Mouse (Mus musculus): Measurements from ENCODE around the gene Rftn1. TPM values are rescaled to one million over a fixed set of nuclear protein-coding genes. Genes with fewer than 3 reads are reported as not detected.
A peak's percentile ranks its signal among the peaks of the same experiment; 100 is the strongest.

Gene Rftn1
- polyA plus RNA-seq, 1 experiment, result 24.7 TPM

DNA sequence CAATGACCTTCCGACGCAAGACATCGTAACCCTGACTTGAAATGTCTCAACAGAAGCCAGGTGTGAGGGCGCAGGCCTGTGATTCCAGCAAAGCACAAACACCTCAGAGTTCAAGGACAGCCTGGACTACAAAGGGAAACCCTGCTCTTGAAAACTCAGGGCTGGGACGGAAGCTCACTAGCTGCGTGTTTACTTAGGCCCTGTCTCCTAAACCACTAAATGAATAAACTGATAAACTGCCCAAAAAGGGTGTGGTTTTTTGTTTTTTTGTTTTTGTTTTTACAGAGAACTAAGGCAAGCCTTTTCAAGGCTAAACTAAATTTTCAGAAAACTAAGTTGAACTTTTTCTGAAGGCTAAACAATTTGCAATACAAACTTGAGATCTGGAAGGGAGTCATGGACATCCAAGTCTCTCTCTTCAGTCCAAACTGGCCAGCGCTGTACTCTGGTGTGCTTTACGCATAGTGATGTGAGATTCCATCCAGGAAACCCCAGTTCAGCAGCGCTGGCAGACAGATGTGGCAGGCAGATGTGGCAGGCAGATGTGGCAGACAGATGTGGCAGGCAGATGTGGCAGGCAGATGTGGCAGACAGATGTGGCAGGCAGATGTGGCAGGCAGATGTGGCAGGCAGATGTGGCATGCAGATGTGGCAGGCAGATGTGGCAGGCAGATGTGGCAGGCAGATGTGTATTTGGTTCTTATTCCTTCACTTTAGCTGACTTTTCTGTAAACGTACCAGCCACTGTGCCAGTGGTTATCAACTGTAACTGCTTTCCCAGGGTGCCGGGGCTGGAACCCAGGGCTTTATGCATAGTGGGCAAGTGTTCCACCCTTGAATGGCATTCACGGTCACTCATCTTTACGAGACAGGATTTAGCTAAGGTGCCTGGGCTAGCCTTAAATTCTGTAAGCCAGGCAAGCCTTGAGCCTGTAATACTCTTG lies 158.7 kb downstream of the Rftn1 start:
- Histone ChIP-seq H3K27me3 (ENCODE audit: control insufficient read depth, insufficient read depth, low read length) (no peaks in the 10 kb centered on the region), H3K27ac (ENCODE audit: insufficient read depth, low read depth, low read length) (no peak overlapping the region), H3K4me1 (ENCODE audit: control insufficient read depth, insufficient read depth, insufficient read length, low read length) (no peaks in the 10 kb centered on the region), H3K36me3 (ENCODE audit: control insufficient read depth, insufficient read depth, low read length) (no peaks in the 10 kb centered on the region; the same call in 1 of the 2 replicates), H3K4me3 (ENCODE audit: low read depth, low read length) (no peak overlapping the region)
- 73% methylated on average over 13 of the region's 13 CpGs for WGBS
- TF ChIP-seq POLR2A (IDR thresholded peaks at IDR 0.05; ENCODE audit: low read depth, low read length) (no peak), CTCF (IDR thresholded peaks at IDR 0.05; ENCODE audit: extremely low read depth, insufficient read length, insufficient replicate concordance, low read depth, low read length) (no peak)

DNA sequence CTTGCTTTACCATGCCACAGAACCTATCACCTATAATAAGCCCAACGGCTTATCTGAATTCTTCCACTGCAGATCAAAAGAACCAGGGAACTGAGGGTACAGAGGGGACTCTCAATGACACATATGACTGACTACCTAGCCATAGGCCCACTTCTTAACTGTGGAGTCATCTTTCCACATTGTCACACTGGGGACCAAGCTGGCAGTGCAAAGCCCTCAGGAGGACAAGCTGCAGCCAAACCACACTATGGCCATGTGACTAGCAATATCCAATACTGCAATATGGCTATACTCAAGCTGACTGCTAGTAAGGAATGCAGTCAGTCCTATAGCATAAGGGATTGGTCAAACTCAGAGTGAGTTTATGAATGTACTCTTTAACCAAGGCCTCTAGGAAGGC lies 164.8 kb downstream of the Rftn1 start:
- WGBS, result 53% methylated on average over 1 of the region's 1 CpGs
- H3K27ac ChIP-seq (ENCODE audit: insufficient read depth, low read depth, low read length), result peak overlapping the region; percentile 17; the same call in 1 of the 2 replicates
- TF ChIP-seq POLR2A (IDR thresholded peaks at IDR 0.05; ENCODE audit: low read depth, low read length), result no peak
- TF ChIP-seq CTCF (IDR thresholded peaks at IDR 0.05; ENCODE audit: extremely low read depth, insufficient read length, insufficient replicate concordance, low read depth, low read length), result no peak

DNA sequence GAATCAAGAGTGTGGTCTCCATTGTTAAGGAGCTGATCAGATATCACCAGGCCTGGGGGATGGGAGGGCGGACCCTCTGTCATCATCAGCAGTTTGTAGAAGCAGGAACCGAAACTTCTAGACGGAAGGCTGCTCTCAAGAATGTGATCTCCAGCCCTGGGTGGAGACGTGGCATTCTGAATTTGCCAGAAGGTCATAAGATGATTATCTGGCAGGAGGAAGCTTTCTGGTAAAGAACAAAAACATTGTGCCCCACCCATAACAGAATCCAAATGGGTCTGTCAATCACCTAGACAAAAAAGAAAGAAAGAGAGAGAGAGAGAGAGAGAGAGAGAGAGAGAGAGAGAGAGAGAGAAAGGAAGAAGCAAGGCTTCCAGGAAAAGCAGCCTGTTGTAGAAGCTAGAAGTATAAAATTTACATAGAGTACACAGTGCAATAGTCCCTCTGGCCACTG lies 165.3 kb downstream of the Rftn1 start:
- Histone ChIP-seq H3K4me3 (ENCODE audit: low read depth, low read length) (no peak overlapping the region), H3K4me1 (ENCODE audit: control insufficient read depth, insufficient read depth, insufficient read length, low read length) (peaks cover 2% of the 10 kb centered on the region; the same call in 1 of the 2 replicates), H3K27me3 (ENCODE audit: control insufficient read depth, insufficient read depth, low read length) (no peaks in the 10 kb centered on the region), H3K27ac (ENCODE audit: insufficient read depth, low read depth, low read length) (peak overlapping the region; percentile 17; the same call in 1 of the 2 replicates), H3K36me3 (ENCODE audit: control insufficient read depth, insufficient read depth, low read length) (no peaks in the 10 kb centered on the region)
- TF ChIP-seq CTCF (IDR thresholded peaks at IDR 0.05; ENCODE audit: extremely low read depth, insufficient read length, insufficient replicate concordance, low read depth, low read length) (no peak), POLR2A (IDR thresholded peaks at IDR 0.05; ENCODE audit: low read depth, low read length) (no peak)
- 54% methylated on average over 4 of the region's 4 CpGs for WGBS

More for the DNA sequence above, 164.8 kb downstream of the Rftn1 start:
- peaks cover 2% of the 10 kb centered on the region; the same call in 1 of the 2 replicates for H3K4me1 ChIP-seq (ENCODE audit: control insufficient read depth, insufficient read depth, insufficient read length, low read length)
- H3K4me3 ChIP-seq (ENCODE audit: low read depth, low read length), result no peak overlapping the region
- no peaks in the 10 kb centered on the region for H3K27me3 ChIP-seq (ENCODE audit: control insufficient read depth, insufficient read depth, low read length)
- H3K36me3 ChIP-seq (ENCODE audit: control insufficient read depth, insufficient read depth, low read length), result no peaks in the 10 kb centered on the region

DNA sequence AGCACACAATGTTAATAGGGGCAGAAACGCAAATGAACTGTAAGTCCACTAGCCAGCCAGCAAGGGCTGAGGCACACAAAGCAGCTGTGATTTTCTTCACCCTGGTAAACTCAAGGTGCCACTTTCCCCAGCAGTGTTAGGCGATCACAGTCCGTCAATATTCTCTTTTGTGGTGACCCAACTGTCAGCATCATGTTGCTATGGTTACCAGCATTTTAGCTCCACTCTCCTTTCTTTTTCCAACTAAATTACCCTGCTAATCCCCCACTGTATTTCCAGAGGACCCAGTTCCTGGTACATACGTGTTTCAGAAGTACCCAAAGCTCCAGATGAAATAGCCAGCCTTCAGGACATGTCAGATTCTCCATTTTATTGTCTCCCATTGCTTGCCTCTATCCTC lies 169.1 kb downstream of the Rftn1 start:
- H3K4me1 ChIP-seq (ENCODE audit: control insufficient read depth, insufficient read depth, insufficient read length, low read length), result peaks cover 2% of the 10 kb centered on the region; the same call in 1 of the 2 replicates
- no peaks in the 10 kb centered on the region for H3K27me3 ChIP-seq (ENCODE audit: control insufficient read depth, insufficient read depth, low read length)
- H3K4me3 ChIP-seq (ENCODE audit: low read depth, low read length), result no peak overlapping the region
- no peaks in the 10 kb centered on the region for H3K36me3 ChIP-seq (ENCODE audit: control insufficient read depth, insufficient read depth, low read length)
- TF ChIP-seq CTCF (IDR thresholded peaks at IDR 0.05; ENCODE audit: extremely low read depth, insufficient read length, insufficient replicate concordance, low read depth, low read length), result no peak
- no peak for TF ChIP-seq POLR2A (IDR thresholded peaks at IDR 0.05; ENCODE audit: low read depth, low read length)
- H3K27ac ChIP-seq (ENCODE audit: insufficient read depth, low read depth, low read length), result no peak overlapping the region
- 55% methylated on average over 4 of the region's 4 CpGs for WGBS

DNA sequence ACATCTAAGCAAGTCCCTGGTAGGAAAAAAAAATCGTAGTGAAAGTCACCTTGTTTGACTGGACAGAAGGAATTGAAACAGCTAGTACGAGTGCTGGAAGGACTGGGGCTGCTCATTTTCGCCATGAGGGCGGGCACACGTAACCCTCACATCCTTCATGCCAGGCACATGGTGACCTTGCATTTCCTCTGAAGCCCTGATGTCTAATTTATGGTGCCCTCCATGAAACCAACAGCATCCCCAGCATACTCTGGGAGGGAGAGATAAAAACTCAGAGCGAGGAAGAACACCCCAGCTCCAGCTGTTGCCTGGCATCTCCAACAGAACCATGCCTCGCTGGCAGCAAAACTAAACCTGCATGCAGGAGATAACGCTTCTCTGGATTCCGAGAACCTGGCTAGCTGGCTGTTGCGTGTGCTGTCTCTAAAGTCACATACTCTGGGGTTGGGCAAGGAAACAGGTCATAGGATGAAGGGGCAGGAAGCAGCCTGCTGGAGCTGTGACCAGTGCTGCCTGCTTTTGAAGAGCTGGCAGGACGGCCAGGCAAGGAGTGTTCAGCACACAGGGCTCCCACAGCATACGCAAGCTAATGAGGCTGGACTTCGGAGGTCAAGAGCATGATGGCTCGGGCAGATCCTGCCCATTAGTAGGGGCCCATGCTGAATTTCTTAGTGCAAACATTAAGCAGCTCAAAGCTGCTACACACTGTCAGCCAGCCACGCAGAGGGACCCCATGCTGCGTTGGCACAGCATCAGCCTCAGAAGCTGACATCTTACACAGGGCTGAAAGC lies 170.1 kb downstream of the Rftn1 start:
- WGBS, result 67% methylated on average over 16 of the region's 16 CpGs
- no peak overlapping the region for H3K27ac ChIP-seq (ENCODE audit: insufficient read depth, low read depth, low read length)
- H3K4me3 ChIP-seq (ENCODE audit: low read depth, low read length), result no peak overlapping the region
- no peaks in the 10 kb centered on the region for H3K36me3 ChIP-seq (ENCODE audit: control insufficient read depth, insufficient read depth, low read length)
- H3K4me1 ChIP-seq (ENCODE audit: control insufficient read depth, insufficient read depth, insufficient read length, low read length), result no peaks in the 10 kb centered on the region
- TF ChIP-seq POLR2A (IDR thresholded peaks at IDR 0.05; ENCODE audit: low read depth, low read length), result no peak
- no peak for TF ChIP-seq CTCF (IDR thresholded peaks at IDR 0.05; ENCODE audit: extremely low read depth, insufficient read length, insufficient replicate concordance, low read depth, low read length)
- H3K27me3 ChIP-seq (ENCODE audit: control insufficient read depth, insufficient read depth, low read length), result no peaks in the 10 kb centered on the region

DNA sequence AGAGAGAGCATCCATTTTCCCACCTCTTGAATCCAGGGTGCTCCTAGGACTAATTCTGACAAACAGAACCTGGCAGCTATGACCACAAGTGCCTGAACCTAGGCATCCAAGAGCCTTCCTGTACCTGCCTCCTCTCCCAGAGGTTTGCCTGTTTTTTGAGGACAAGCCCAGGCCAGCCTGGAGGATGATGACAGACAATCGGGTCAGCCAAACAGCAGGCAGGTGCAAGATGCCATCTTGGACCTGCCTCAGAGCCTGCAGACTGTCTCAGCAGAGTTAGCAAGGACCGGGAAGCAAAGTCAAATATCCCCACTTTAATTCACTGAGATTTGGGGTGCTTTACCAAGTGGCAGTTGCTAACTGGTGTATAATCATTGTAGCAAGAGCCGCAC lies 170.7 kb downstream of the Rftn1 start:
- no peaks in the 10 kb centered on the region for H3K27me3 ChIP-seq (ENCODE audit: control insufficient read depth, insufficient read depth, low read length)
- WGBS, result 87% methylated on average over 3 of the region's 3 CpGs
- TF ChIP-seq POLR2A (IDR thresholded peaks at IDR 0.05; ENCODE audit: low read depth, low read length) (no peak), CTCF (IDR thresholded peaks at IDR 0.05; ENCODE audit: extremely low read depth, insufficient read length, insufficient replicate concordance, low read depth, low read length) (no peak)
- H3K4me1 ChIP-seq (ENCODE audit: control insufficient read depth, insufficient read depth, insufficient read length, low read length), result no peaks in the 10 kb centered on the region
- H3K27ac ChIP-seq (ENCODE audit: insufficient read depth, low read depth, low read length), result no peak overlapping the region
- no peak overlapping the region for H3K4me3 ChIP-seq (ENCODE audit: low read depth, low read length)
- no peaks in the 10 kb centered on the region for H3K36me3 ChIP-seq (ENCODE audit: control insufficient read depth, insufficient read depth, low read length)
